Mouse (Mus musculus): ENCODE measurements around the gene Rps6kb1.

DNA sequence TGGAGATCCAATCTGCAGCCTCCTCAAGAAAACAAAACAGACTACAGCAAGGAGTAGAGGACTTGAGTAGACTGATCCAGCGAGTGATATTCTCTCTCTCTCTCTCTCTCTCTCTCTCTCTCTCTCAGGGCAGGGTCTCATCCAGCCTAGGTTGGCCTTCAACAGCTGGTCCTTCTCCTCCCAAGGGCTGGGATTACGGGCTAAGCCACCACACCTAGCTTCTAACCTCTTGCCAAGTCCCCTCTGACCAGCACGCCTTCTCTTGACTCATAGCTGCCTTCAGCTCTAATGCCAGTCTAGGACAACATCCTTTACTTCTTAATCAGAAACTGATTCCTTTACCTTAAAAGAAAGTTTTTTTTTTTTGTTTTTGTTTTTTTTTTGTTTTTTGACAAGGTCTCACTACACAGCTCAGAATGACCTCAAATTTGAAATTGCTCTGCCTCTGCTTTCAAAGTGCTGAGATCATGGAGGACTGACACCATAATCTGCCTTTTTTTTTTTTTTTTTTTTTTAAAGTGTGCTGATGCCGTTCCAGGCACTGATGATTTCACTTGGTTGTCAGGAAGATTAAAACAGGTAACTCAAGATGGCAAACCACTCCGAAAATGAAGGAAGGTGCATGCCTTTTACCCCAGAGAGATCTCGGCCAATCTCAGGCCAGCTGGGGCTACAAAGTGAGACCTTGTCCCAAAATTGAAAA, 33.7 kb upstream of the Rps6kb1 start:
- TF ChIP-seq CTCF (IDR thresholded peaks at IDR 0.05 in 2 of 3, conservative IDR thresholded peaks at IDR 0.05 in 1 of 3; ENCODE audit: control insufficient read depth in 1 of 3, insufficient read depth in 1 of 3, low read depth in 2 of 3, low read length in 3 of 3, poor library complexity in 1 of 3, severe bottlenecking in 1 of 3) (no peak), POLR2A (IDR thresholded peaks at IDR 0.05; ENCODE audit: control insufficient read depth in 1 of 2, insufficient read depth in 1 of 2, low read depth in 1 of 2, low read length in 2 of 2, poor library complexity in 1 of 2) (no peak), MYC (IDR thresholded peaks at IDR 0.05; ENCODE audit: low read depth, low read length) (no peak)
